Mouse (Mus musculus) lung, embryonic 15.5 days (tissue): ENCODE measurements around the gene Krt86. TPM values are rescaled to one million over a fixed set of nuclear protein-coding genes. Genes with fewer than 3 reads are reported as not detected.

Source experiments
- ATAC-seq: fragments of 200-750 bp; cut with Nextera tagmentation; 2 replicates; pipeline ENCODE4 v1.8.0; 2017; ENCODE audit warnings: moderate number of reproducible peaks, borderline replicate concordance; ENCODE audit not compliant: low FRiP score, low TSS enrichment; ENCODE audit errors: extremely low read depth
- H3K27ac ChIP-seq: fragments of 300-500 bp; sonication (generic); 2 replicates; pipeline ENCODE4 v1.5.1; 2015; ENCODE audit warnings: moderate library complexity, mild to moderate bottlenecking, inconsistent platforms
- H3K27me3 ChIP-seq: fragments of 300-500 bp; sonication (generic); 2 replicates; pipeline ENCODE4 v1.6.1; 2015; ENCODE audit warnings: inconsistent platforms
- H3K36me3 ChIP-seq: fragments of 300-500 bp; sonication (generic); 2 replicates; pipeline ENCODE4 v1.6.1; 2015; ENCODE audit warnings: inconsistent platforms
- H3K4me1 ChIP-seq: fragments of 300-500 bp; sonication (generic); 2 replicates; pipeline ENCODE4 v1.6.1; 2015; ENCODE audit warnings: inconsistent platforms
- H3K4me2 ChIP-seq: fragments of 300-500 bp; sonication (generic); 2 replicates; pipeline ENCODE4 v1.6.1; 2015; ENCODE audit warnings: inconsistent platforms, mild to moderate bottlenecking, moderate library complexity
- H3K4me3 ChIP-seq: fragments of 300-500 bp; sonication (generic); 2 replicates; pipeline ENCODE4 v1.5.1; 2015; ENCODE audit warnings: mild to moderate bottlenecking, inconsistent platforms
- H3K9ac ChIP-seq: fragments of 300-500 bp; sonication (generic); 2 replicates; pipeline ENCODE4 v1.6.1; 2015; ENCODE audit warnings: inconsistent platforms
- H3K9me3 ChIP-seq: fragments of 300-500 bp; sonication (generic); 2 replicates; pipeline ENCODE4 v1.6.1; 2016; ENCODE audit warnings: inconsistent platforms
- WGBS: fragments of 180-500 bp; shearing (Covaris S2); methylation state at CpG from one replicate; pipeline ENCODE4 v1.1.7; 2015; 5-methylcytosine and 5-hydroxymethylcytosine counted together
- polyA plus RNA-seq: library from polyadenylated mRNA; unstranded; fragments of >200 nt; fragmentation: Nextera tagmentation; extraction: Ambion mirVana; gene quantifications from 2 replicates; pipeline ENCODE4 v1.2.1, GENCODE M21; 2015

Gene Krt86
- polyA plus RNA-seq, 1 experiment from 2014 or later: not detected

DNA sequence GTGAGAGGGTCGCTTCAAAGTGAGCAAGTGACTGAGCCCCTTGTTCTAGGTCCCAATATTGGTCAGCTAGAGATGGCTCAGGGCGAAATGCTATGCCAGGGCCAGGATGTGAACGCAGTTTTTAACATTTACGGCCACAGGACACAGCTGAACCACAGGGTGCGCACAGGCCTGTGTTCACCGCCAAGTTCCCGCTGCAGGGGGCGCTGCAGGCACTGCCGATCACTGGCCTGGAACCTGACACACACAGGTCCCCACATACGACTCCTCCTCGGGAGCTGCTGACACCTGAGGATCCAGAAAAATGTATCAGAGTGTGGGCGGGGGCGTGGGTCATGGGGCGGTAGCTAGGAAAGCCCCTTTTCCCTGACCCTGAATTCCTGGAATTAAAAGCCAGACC, 14.0 kb upstream of the Krt86 start:
- Histone ChIP-seq H3K4me1 (0 out of 2 replicates have a peak, but pooled peaks cover 6% of the 10 kb centered on the region), H3K4me3 (no peak overlapping the region), H3K9me3 (no peaks in the 10 kb centered on the region), H3K27me3 (no peaks in the 10 kb centered on the region), H3K36me3 (no peaks in the 10 kb centered on the region), H3K27ac (no peak overlapping the region), H3K9ac (no peak overlapping the region), H3K4me2 (no peak overlapping the region)
- 75% methylated on average over 14 of the region's 14 CpGs for WGBS
- ATAC-seq: no peak

DNA sequence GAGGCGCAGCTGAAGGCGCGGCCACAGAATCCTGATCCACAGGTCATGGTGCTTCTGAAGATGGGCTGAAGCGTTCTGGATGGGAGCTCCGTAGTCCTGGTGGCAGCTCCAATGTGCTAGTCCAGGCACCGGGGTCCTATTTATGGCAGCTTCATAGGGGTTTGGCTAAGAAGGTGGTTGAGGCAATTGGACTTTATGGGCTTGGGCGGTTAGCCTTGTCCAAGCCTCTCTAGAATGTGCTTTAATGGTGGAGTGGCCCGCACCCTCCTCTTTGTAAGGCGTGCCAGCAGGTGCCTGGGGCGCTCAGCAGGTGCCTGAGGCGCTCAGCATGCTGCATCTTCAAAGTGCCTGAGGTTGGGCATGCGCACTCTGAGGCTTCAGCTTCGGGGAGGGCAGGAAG, 9.6 kb upstream of the Krt86 start, which contains the start of gene Krt81:
Gene Krt81, minus strand, starts transcription at position 101 of the 400 bp plus-strand sequence.
- no peaks in the 10 kb centered on the region for H3K9me3 ChIP-seq
- no peak within 1 kb of the TSS for H3K4me2 ChIP-seq
- H3K4me3 ChIP-seq: no peak within 1 kb of the TSS
- 77% methylated on average over 13 of the region's 13 CpGs for WGBS
- H3K27me3 ChIP-seq: no peaks in the 10 kb centered on the region
- 0 out of 2 replicates have a peak, but pooled peaks cover under 1% of the 10 kb centered on the region for H3K4me1 ChIP-seq
- no peak within 1 kb of the TSS for H3K27ac ChIP-seq
- H3K36me3 ChIP-seq: no peaks in the 10 kb centered on the region
- no peak within 1 kb of the TSS for H3K9ac ChIP-seq
- ATAC-seq: no peak

DNA sequence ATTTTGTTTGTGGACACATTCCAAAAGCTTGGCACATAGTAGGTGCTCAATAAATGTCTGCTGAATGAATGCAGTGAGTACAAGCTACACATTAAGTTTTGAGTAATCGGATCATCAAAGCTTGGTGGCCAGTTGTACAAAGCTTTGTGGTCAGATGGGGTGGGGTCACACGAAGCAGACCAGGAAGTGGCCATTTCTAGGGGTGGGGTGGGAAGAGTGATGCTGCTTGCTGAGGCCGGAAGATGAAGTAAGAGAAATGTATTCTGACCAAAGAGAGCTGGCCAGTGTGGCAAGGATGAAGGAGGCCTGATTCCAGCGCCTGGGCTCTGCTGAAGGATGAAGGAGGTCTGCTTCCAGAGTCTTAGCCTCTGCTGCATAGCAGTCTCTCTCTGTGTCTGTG, 4.2 kb upstream of the Krt86 start:
- Histone ChIP-seq H3K36me3 (no peaks in the 10 kb centered on the region), H3K9ac (no peak overlapping the region), H3K9me3 (no peaks in the 10 kb centered on the region), H3K27ac (no peak overlapping the region), H3K4me2 (no peak overlapping the region), H3K27me3 (no peaks in the 10 kb centered on the region), H3K4me3 (no peak overlapping the region), H3K4me1 (no peaks in the 10 kb centered on the region)
- no peak for ATAC-seq
- WGBS: 74% methylated on average over 4 of the region's 4 CpGs

DNA sequence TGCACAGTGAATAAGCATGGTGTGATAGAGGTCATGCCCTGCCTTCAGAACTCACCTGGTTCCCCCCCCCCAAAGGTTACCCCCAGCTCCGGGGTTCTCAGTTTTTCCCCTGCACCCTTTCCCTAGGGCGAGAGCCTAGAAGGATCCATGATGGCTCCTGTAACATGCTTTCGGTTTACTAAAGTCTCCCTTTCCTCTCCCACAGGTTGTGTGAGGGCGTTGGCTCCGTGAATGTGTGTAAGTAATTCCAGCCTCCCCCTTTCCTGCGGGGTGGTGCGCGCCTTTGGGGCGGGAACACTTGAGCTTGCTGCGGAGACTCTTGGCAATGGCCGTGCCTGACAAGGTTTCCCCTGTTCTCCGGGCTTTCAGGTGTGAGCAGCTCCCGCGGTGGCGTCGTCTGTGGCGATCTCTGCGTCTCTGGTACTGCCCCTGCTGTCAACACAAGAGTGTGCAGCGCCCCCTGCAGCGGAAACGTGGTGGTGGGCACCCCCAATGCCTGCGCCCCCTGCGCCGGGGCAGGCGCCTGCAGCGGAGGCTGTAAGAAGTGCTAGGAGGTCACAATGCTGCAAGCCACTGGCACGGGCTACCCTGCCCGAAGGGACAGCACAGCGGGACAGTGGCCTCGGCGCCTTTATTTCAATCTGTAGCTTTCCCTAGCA, 5.9 kb downstream of the Krt86 start:
- peaks cover 17% of the 10 kb centered on the region for H3K27me3 ChIP-seq
- no peaks in the 10 kb centered on the region for H3K9me3 ChIP-seq
- H3K9ac ChIP-seq: no peak overlapping the region
- H3K27ac ChIP-seq: no peak overlapping the region
- H3K4me2 ChIP-seq: peak overlapping the region; percentile 54
- 4% methylated on average over 31 of the region's 31 CpGs for WGBS
- peak overlapping the region; percentile 22 for H3K4me3 ChIP-seq
- no peaks in the 10 kb centered on the region for H3K36me3 ChIP-seq
- ATAC-seq: no peak
- peaks cover 4% of the 10 kb centered on the region for H3K4me1 ChIP-seq

DNA sequence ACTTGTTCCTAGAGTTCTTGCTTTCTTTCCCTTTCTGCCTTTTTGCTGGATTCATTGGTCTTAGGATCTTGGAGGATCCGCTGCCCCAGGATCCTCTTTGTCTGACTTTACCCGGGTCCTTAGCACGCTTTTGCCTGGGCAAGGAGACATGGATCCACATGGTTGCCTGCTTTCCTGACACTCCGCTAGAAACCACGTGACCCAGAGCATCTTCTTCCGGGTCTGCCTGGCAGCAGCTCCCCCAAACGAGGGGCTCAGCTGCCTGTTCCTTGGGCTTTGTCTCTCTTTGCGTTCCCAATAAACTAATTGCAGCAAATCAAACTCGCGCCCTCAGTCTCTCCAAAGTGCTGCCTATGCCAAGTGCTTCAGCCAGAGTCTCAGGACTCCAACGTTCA, 6.4 kb downstream of the Krt86 start:
- Histone ChIP-seq H3K27ac (no peak overlapping the region), H3K4me2 (peak overlapping the region; percentile 54), H3K4me3 (no peak overlapping the region; the same call in 1 of the 2 replicates), H3K36me3 (no peaks in the 10 kb centered on the region), H3K4me1 (peaks cover 4% of the 10 kb centered on the region), H3K27me3 (peaks cover 17% of the 10 kb centered on the region), H3K9me3 (no peaks in the 10 kb centered on the region), H3K9ac (no peak overlapping the region)
- no peak for ATAC-seq
- 27% methylated on average over 11 of the region's 11 CpGs for WGBS

DNA sequence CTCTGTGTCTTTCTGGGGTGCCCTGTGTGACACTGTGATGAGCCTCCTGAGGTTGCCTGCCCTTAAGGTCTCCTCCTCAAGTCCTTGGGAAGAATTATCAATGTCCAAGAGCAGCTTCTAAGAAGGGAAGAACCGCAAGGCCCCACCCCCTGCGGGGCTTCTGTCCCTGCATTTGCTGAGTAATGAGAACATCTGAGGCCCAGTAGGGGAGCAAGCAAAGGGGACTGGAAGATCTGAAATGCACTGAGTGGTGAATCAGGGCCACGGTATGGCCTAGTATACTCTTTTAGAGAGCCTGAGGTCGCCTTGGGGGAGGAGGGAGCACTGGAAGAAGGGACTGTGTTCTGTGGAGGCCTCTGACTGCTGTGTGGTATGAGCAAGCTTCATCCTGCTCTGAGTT, 8.8 kb downstream of the Krt86 start:
- no peak overlapping the region for H3K27ac ChIP-seq
- peaks cover 17% of the 10 kb centered on the region for H3K27me3 ChIP-seq
- WGBS: 34% methylated on average over 4 of the region's 4 CpGs
- no peak for ATAC-seq
- H3K9ac ChIP-seq: no peak overlapping the region
- H3K4me1 ChIP-seq: peaks cover 4% of the 10 kb centered on the region
- H3K4me2 ChIP-seq: no peak overlapping the region
- H3K36me3 ChIP-seq: no peaks in the 10 kb centered on the region
- no peaks in the 10 kb centered on the region for H3K9me3 ChIP-seq
- no peak overlapping the region for H3K4me3 ChIP-seq

DNA sequence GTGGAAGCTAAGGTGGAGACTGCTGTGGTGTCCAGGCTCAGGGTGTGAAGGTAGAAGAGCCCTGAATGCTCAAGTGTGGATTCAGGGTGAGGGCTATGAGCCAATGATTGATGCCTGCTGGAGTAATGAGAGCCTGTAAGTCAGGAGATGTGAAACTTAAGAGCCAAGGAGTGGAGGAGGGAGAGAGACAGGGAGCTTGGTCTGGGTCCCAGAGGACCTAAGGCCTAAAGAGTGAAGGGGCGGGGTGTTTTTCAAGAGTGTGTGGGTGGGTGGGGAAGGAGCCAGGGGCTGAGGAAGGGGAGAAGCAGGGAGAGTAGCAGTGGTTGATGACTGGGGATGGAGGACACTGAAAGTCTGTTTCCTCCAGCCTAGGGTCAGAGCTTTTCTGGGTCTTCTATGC, 10.4 kb downstream of the Krt86 start:
- 55% methylated on average over 1 of the region's 1 CpGs for WGBS
- ATAC-seq: no peak

DNA sequence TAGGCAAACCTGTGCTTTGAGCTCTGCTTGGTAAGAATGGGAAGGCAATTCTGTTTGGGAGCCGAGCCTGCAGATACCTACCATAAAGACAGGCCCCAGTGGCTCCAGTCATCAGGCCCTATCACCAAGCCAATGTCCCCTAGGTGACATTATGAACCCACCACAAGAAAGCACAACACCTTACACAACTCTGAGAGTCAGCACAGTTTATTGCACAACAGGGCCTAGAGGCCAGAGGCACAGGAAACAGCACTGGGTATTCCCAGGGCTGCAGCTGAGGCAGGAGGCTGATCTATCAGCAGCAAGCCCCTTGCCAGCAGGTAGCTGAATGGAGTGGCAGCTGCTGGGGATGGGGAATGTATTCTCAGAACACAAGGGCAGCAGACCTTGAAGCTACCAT, 11.7 kb downstream of the Krt86 start:
- WGBS: 77% methylated on average over 1 of the region's 1 CpGs
- H3K4me1 ChIP-seq: no peaks in the 10 kb centered on the region

More for the DNA sequence above, 10.4 kb downstream of the Krt86 start:
- Histone ChIP-seq H3K36me3 (no peaks in the 10 kb centered on the region), H3K4me2 (no peak overlapping the region), H3K4me3 (no peak overlapping the region), H3K9me3 (no peaks in the 10 kb centered on the region), H3K9ac (no peak overlapping the region), H3K27ac (no peak overlapping the region), H3K4me1 (peaks cover 4% of the 10 kb centered on the region), H3K27me3 (peaks cover 7% of the 10 kb centered on the region)

DNA sequence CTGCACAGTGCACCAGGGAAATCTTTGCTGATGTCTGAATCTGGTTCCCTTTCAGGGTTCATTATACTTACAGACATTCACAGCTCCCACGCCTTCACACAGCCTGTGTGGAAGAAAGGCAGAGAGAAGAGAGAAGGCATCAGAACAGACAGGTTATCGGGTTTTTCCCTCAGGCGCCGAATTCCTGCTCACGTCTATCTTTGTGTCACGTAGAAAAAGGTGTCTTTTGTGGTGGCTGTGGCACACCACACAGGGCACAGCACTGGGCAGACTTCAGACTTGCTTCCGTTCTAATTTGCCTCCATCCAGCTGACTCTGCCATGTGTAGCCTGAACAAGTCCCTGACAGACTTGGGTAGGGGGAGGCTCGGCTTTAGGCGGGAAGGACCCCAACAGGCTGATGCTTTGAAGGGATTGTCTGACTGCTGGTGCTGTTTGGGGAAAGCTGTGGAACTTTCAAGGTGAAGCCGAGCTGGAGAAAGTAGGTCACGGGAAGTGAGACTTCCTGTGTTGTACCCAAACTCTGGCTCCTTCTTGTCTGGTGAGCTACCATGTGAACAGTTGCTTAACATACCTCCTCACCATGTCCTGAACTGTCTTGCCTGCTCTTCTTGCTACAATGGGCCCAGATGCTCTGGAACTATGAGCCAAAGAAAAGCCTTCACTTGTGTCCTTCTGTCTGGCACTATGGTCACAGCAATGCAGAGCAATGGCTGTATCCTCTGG, 12.8 kb downstream of the Krt86 start:
- no peak overlapping the region for H3K27ac ChIP-seq
- no peaks in the 10 kb centered on the region for H3K36me3 ChIP-seq
- H3K9me3 ChIP-seq: no peaks in the 10 kb centered on the region
- H3K27me3 ChIP-seq: no peaks in the 10 kb centered on the region
- no peak overlapping the region for H3K4me2 ChIP-seq
- ATAC-seq: no peak
- H3K9ac ChIP-seq: no peak overlapping the region
- WGBS: 74% methylated on average over 11 of the region's 11 CpGs
- H3K4me3 ChIP-seq: no peak overlapping the region
- no peaks in the 10 kb centered on the region for H3K4me1 ChIP-seq

More for the DNA sequence above, 11.7 kb downstream of the Krt86 start:
- Histone ChIP-seq H3K4me2 (no peak overlapping the region), H3K27ac (no peak overlapping the region), H3K9me3 (no peaks in the 10 kb centered on the region), H3K9ac (no peak overlapping the region), H3K4me3 (no peak overlapping the region), H3K27me3 (no peaks in the 10 kb centered on the region), H3K36me3 (no peaks in the 10 kb centered on the region)
- ATAC-seq: no peak

DNA sequence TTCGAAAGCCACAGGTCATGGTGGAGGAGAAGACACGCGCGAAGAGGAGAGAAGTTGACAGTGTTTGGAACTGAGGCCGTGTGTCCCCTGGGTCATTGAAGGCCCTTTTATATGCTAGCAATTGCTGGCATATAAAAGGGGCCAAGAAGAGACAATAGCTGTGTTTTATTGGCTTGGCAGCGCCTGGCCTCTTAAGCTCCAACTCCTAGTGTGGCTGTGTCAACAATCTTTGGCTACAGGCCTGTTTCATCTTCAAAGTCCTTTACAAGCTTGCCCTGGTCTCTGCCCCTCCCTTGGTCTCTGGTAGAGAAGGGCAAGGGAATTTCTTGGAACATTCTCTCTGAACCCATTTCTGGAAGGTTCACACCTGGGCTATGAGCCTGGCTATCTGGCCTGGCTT, 18.2 kb downstream of the Krt86 start, which contains the start of gene Krt83:
Gene Krt83, minus strand, starts transcription at position 82 of the 400 bp plus-strand sequence.
- no peak within 1 kb of the TSS for H3K4me3 ChIP-seq
- no peak within 1 kb of the TSS for H3K27ac ChIP-seq
- no peak within 1 kb of the TSS for H3K9ac ChIP-seq
- H3K4me1 ChIP-seq: peaks cover 5% of the 10 kb centered on the region
- H3K27me3 ChIP-seq: no peaks in the 10 kb centered on the region
- no peaks in the 10 kb centered on the region for H3K9me3 ChIP-seq
- H3K36me3 ChIP-seq: no peaks in the 10 kb centered on the region
- 71% methylated on average over 6 of the region's 6 CpGs for WGBS
- no peak within 1 kb of the TSS for H3K4me2 ChIP-seq
- no peak for ATAC-seq

DNA sequence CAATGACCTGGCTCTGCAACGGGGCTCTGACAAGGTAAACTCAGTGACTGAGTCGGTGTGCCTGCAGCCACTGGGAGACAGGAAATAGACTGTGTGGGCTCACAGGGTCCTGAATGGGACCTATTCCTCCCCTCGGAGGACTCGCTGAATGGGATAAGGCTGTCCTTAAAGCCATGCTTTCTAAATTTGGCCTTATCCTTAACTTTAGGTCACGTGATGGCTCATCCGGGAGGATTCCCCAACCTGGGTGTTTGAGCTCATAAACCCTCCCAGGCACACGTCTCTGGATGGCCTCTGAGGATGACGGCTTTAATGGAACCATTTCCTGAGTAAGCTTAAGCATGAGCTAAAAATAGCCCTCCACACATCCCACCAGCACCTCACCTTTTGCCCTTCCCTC, 19.4 kb downstream of the Krt86 start:
- Histone ChIP-seq H3K9me3 (no peaks in the 10 kb centered on the region), H3K4me1 (peaks cover 5% of the 10 kb centered on the region), H3K27me3 (no peaks in the 10 kb centered on the region), H3K4me3 (no peak overlapping the region), H3K4me2 (no peak overlapping the region), H3K36me3 (no peaks in the 10 kb centered on the region), H3K27ac (no peak overlapping the region), H3K9ac (no peak overlapping the region)
- 32% methylated on average over 8 of the region's 8 CpGs for WGBS
- no peak for ATAC-seq

DNA sequence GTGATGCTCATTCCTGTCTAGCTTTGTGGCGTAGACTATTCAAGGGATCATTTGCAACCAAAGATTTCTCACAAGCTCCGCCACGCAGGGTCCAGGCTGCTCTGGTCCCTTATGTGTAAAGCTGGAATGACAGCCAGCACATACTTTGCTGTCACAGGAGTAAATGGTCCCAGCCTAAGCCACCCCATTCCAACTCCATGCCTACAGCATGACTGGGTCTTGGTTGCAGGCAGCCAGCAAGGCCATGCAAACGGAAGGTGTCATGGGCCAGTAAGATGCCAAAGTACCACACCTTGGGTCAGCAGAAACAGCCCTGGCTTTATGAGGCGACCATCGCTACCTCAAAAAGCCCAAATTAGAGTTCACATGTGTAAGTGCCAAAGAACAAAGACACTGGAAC, 20.4 kb downstream of the Krt86 start:
- 89% methylated on average over 6 of the region's 6 CpGs for WGBS
- Histone ChIP-seq H3K4me3 (no peak overlapping the region), H3K4me2 (no peak overlapping the region), H3K9me3 (no peaks in the 10 kb centered on the region), H3K9ac (no peak overlapping the region), H3K36me3 (no peaks in the 10 kb centered on the region), H3K27me3 (no peaks in the 10 kb centered on the region), H3K4me1 (peaks cover 5% of the 10 kb centered on the region), H3K27ac (no peak overlapping the region)
- ATAC-seq: no peak
